Mouse (Mus musculus) kidney, embryonic 16.5 days (tissue): ENCODE measurements at regions not wholly inside any gene's neighbourhood (a gene's known extent, or its start where the extent isn't known, plus 50 kb on each side); places are given as distances from the start of the nearest gene placed in this dataset.

Experiments
- ATAC-seq: fragments of 200-750 bp; cut with Nextera tagmentation; 2 replicates; pipeline ENCODE4 v1.8.0; 2017; ENCODE audit warnings: moderate TSS enrichment; ENCODE audit not compliant: low FRiP score, low TSS enrichment
- H3K27ac ChIP-seq: fragments of 300-500 bp; sonication (generic); 2 replicates; pipeline ENCODE4 v1.5.1; 2014; ENCODE audit warnings: low read length
- H3K27me3 ChIP-seq: fragments of 300-500 bp; sonication (generic); 2 replicates; pipeline ENCODE4 v1.6.1; 2014; ENCODE audit warnings: low read length, control low read depth, mixed read lengths; ENCODE audit not compliant: insufficient read depth
- H3K36me3 ChIP-seq: fragments of 300-500 bp; sonication (generic); 2 replicates; pipeline ENCODE4 v1.6.1; 2014; ENCODE audit warnings: low read length, control low read depth, mixed read lengths; ENCODE audit not compliant: insufficient read depth
- H3K4me1 ChIP-seq: fragments of 300-500 bp; sonication (generic); 2 replicates; pipeline ENCODE4 v1.6.1; 2014; ENCODE audit warnings: low read length, control low read depth, mixed read lengths; ENCODE audit not compliant: insufficient read depth
- H3K4me2 ChIP-seq: fragments of 300-500 bp; sonication (generic); replicated peaks from 2 replicates; pipeline ENCODE4 v1.6.1; 2014; ENCODE audit warnings: low read depth, low read length
- H3K4me3 ChIP-seq: fragments of 300-500 bp; sonication (generic); 2 replicates; pipeline ENCODE4 v1.5.1; 2014; ENCODE audit warnings: mild to moderate bottlenecking, low read length
- H3K9ac ChIP-seq: fragments of 300-500 bp; sonication (generic); replicated peaks from 2 replicates; pipeline ENCODE4 v1.6.1; 2014; ENCODE audit warnings: low read length
- H3K9me3 ChIP-seq: fragments of 300-500 bp; sonication (generic); 2 replicates; pipeline ENCODE4 v1.6.1; 2016; ENCODE audit warnings: low read length, control low read depth
- WGBS: fragments of 180-500 bp; shearing (Covaris S2); extraction: QIAGEN DNeasy Blood & Tissue Kit; methylation state at CpG from one replicate; pipeline ENCODE4 v1.1.7; 2014; 5-methylcytosine and 5-hydroxymethylcytosine counted together

GRCm38 (mm10) chrX:11552177-11552576 is 224.6 kb downstream of the H2al1j start:
- ATAC-seq: no peak
- Histone ChIP-seq H3K27ac (no peak overlapping the region), H3K27me3 (peaks cover 31% of the 10 kb centered on the region; the same call in 1 of the 2 replicates), H3K4me3 (no peak overlapping the region), H3K9ac (no peak overlapping the region), H3K4me2 (no peak overlapping the region), H3K4me1 (peaks cover 16% of the 10 kb centered on the region; the same call in 1 of the 2 replicates), H3K36me3 (no peaks in the 10 kb centered on the region), H3K9me3 (no peaks in the 10 kb centered on the region)
- WGBS: 55% methylated on average over 5 of the region's 5 CpGs

DNA sequence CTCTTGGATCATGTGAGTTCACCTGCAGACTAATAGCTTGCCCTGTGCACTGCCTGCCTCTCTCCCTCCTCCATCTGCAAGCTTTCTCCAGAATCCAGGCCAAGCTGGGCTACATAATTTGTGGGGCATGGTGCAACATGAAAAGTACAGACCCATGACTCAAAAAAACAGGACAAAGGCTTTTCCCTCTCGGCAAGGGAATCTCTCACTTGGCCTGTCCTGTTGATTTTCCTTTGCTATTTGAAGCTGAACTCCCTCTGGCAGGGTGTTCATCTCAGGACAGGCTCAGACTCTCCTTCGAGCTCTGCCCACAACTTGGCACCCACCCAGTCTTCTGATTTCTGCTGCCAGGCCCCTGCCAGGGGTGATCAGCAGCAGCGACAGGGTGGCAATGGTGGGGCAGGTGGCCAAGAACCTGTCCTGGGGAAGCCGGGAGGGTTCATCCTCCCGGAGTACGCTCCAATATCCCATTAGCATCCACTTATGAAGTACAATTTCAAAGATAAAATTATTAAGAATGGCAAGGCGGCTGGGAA is 227.5 kb downstream of the H2al1j start:
- Histone ChIP-seq H3K36me3 (no peaks in the 10 kb centered on the region), H3K9ac (no peak overlapping the region), H3K4me2 (no peak overlapping the region), H3K4me3 (no peak overlapping the region), H3K9me3 (no peaks in the 10 kb centered on the region), H3K27ac (no peak overlapping the region), H3K27me3 (peaks cover 25% of the 10 kb centered on the region; the same call in 1 of the 2 replicates), H3K4me1 (peaks cover 14% of the 10 kb centered on the region; the same call in 1 of the 2 replicates)
- 85% methylated on average over 7 of the region's 7 CpGs for WGBS
- ATAC-seq: no peak

DNA sequence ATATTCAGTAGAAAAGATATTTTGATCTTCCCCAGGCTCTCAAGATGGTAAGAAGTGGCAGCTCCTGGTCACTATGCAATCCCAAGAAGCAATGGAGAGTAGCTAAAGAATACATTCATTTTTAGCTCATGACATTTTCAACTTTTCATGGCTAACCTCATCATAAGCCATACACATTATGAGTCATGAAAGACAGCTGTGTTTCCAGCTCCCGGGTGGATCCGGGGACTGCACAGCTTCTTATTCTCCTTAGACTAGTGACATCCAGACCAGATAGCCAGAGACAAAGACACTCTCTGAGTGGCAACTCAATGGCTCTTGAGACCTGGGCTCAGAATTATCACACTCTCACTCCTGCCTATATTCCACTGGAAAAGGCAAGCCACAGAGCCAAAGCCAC is 230.6 kb downstream of the H2al1j start:
- Histone ChIP-seq H3K9me3 (no peaks in the 10 kb centered on the region), H3K9ac (no peak overlapping the region), H3K4me3 (no peak overlapping the region), H3K36me3 (no peaks in the 10 kb centered on the region), H3K4me1 (peaks cover 8% of the 10 kb centered on the region; the same call in 1 of the 2 replicates), H3K27ac (no peak overlapping the region), H3K4me2 (no peak overlapping the region), H3K27me3 (peaks cover 14% of the 10 kb centered on the region; the same call in 1 of the 2 replicates)
- WGBS: 95% methylated on average over 2 of the region's 2 CpGs
- no peak for ATAC-seq

GRCm38 (mm10) chrX:11560550-11561276 is 233.1 kb downstream of the H2al1j start:
- no peak for ATAC-seq
- H3K4me2 ChIP-seq: peak overlapping the region; percentile 9; the same call in 1 of the 2 replicates
- 46% methylated on average over 17 of the region's 17 CpGs for WGBS
- no peaks in the 10 kb centered on the region for H3K36me3 ChIP-seq
- no peak overlapping the region for H3K9ac ChIP-seq
- H3K4me1 ChIP-seq: peaks cover 8% of the 10 kb centered on the region; the same call in 1 of the 2 replicates
- no peaks in the 10 kb centered on the region for H3K9me3 ChIP-seq
- H3K27me3 ChIP-seq: peaks cover 13% of the 10 kb centered on the region; the same call in 1 of the 2 replicates
- H3K4me3 ChIP-seq: no peak overlapping the region
- H3K27ac ChIP-seq: no peak overlapping the region

DNA sequence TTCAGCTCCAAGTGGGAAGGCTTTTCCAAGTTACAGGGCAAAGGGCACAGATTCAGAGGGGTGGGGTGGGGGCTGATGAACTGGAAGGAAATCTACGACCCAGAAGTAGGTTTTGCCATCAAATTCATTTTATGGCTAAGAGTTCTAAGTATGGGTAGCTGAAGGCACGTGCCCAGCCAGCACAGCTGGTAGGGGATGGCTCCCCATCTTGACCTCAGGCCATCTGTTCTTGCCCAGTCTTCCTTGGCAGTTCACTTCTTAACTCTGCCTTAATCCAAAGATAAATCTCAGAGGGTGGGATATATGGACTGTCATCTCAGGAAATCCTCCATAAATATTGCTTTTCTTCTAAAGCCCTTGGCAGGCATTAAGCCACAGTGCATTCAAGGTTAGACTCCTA is 238.3 kb downstream of the H2al1j start:
- peaks cover 8% of the 10 kb centered on the region; the same call in 1 of the 2 replicates for H3K4me1 ChIP-seq
- 48% methylated on average over 2 of the region's 2 CpGs for WGBS
- no peaks in the 10 kb centered on the region for H3K36me3 ChIP-seq
- no peaks in the 10 kb centered on the region for H3K9me3 ChIP-seq
- H3K27me3 ChIP-seq: peaks cover 11% of the 10 kb centered on the region; the same call in 1 of the 2 replicates
- no peak overlapping the region for H3K4me3 ChIP-seq
- H3K27ac ChIP-seq: no peak overlapping the region
- no peak overlapping the region for H3K4me2 ChIP-seq
- no peak overlapping the region for H3K9ac ChIP-seq
- ATAC-seq: no peak

GRCm38 (mm10) chrX:11567827-11568226 is 240.2 kb downstream of the H2al1j start:
- no peaks in the 10 kb centered on the region for H3K4me1 ChIP-seq
- H3K9me3 ChIP-seq: peaks cover 2% of the 10 kb centered on the region; the same call in 1 of the 2 replicates
- H3K27ac ChIP-seq: no peak overlapping the region
- no peak overlapping the region for H3K4me2 ChIP-seq
- ATAC-seq: no peak
- peaks cover 6% of the 10 kb centered on the region; the same call in 1 of the 2 replicates for H3K27me3 ChIP-seq
- WGBS: 56% methylated on average over 5 of the region's 6 CpGs
- no peaks in the 10 kb centered on the region for H3K36me3 ChIP-seq
- no peak overlapping the region for H3K4me3 ChIP-seq
- H3K9ac ChIP-seq: no peak overlapping the region

DNA sequence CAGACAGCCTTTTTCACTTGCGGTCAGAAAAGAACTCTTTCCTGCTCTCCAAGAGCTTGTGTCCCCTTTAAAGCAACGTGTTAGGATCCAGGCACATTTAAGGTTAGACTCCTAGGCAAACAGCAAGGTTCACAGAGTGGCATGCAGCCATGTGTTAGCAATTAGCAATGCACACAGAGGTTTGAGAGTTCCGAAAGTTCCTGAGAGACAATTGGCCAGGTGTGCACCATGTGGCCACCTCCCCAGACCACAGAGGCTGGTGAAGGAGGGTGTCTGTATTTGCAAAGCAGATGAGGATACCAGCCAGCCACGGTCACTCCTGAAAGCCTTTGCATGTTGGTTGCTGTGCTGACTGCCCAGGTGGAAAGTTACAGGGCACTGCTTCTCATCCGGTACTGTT is 240.6 kb downstream of the H2al1j start:
- H3K9me3 ChIP-seq: peaks cover 3% of the 10 kb centered on the region; the same call in 1 of the 2 replicates
- ATAC-seq: no peak
- 57% methylated on average over 5 of the region's 5 CpGs for WGBS
- H3K4me2 ChIP-seq: no peak overlapping the region
- H3K27ac ChIP-seq: no peak overlapping the region
- no peaks in the 10 kb centered on the region for H3K4me1 ChIP-seq
- no peak overlapping the region for H3K9ac ChIP-seq
- H3K36me3 ChIP-seq: no peaks in the 10 kb centered on the region
- peaks cover 6% of the 10 kb centered on the region; the same call in 1 of the 2 replicates for H3K27me3 ChIP-seq
- no peak overlapping the region for H3K4me3 ChIP-seq

DNA sequence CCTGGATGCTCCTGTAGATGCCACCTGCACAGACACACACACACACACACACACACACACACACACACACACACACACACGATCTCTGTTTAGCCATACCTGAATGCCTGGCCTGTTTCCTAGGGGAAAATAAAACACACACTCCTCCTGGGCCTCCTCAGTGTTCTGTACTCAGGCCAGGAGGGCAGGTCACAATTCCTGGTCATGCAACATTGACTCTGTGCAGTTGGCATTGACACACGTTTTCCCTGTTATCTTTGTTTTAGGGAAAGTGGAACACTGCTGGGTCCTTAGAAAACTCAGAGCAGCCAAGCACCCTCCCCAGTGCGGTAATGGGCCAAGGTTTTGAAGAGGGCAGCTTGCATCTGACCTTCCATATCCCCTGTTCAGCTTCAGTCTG is 246.7 kb downstream of the H2al1j start:
- H3K27me3 ChIP-seq: peaks cover under 1% of the 10 kb centered on the region; the same call in 1 of the 2 replicates
- H3K36me3 ChIP-seq: no peaks in the 10 kb centered on the region
- no peak overlapping the region for H3K4me2 ChIP-seq
- H3K4me3 ChIP-seq: no peak overlapping the region
- H3K9me3 ChIP-seq: peaks cover 3% of the 10 kb centered on the region; the same call in 1 of the 2 replicates
- no peak overlapping the region for H3K9ac ChIP-seq
- no peak for ATAC-seq
- no peak overlapping the region for H3K27ac ChIP-seq
- 53% methylated on average over 3 of the region's 3 CpGs for WGBS
- H3K4me1 ChIP-seq: no peaks in the 10 kb centered on the region

- no peaks in the 10 kb centered on the region for H3K4me1 ChIP-seq
- peaks cover 3% of the 10 kb centered on the region; the same call in 1 of the 2 replicates for H3K9me3 ChIP-seq
- H3K9ac ChIP-seq: no peak overlapping the region
- no peak overlapping the region for H3K4me3 ChIP-seq
- no peak overlapping the region for H3K27ac ChIP-seq
- H3K4me2 ChIP-seq: no peak overlapping the region
- no peaks in the 10 kb centered on the region for H3K36me3 ChIP-seq
- no peak for ATAC-seq
- 92% methylated on average over 6 of the region's 6 CpGs for WGBS
- peaks cover 3% of the 10 kb centered on the region; the same call in 1 of the 2 replicates for H3K27me3 ChIP-seq
Measured at GRCm38 (mm10) chrX:11575571-11575970, 247.9 kb downstream of the H2al1j start.

- H3K9me3 ChIP-seq: peaks cover 3% of the 10 kb centered on the region; the same call in 1 of the 2 replicates
- H3K27ac ChIP-seq: no peak overlapping the region
- peaks cover 3% of the 10 kb centered on the region; the same call in 1 of the 2 replicates for H3K27me3 ChIP-seq
- WGBS: 32% methylated on average over 8 of the region's 8 CpGs
- no peaks in the 10 kb centered on the region for H3K4me1 ChIP-seq
- ATAC-seq: peak; percentile 57; the same call in 1 of the 2 replicates
- H3K4me3 ChIP-seq: no peak overlapping the region
- H3K9ac ChIP-seq: no peak overlapping the region
- H3K4me2 ChIP-seq: no peak overlapping the region
- H3K36me3 ChIP-seq: no peaks in the 10 kb centered on the region
Measured at GRCm38 (mm10) chrX:11576287-11576686, 248.7 kb downstream of the H2al1j start.
